Mouse (Mus musculus) stomach, postnatal 0 days (tissue): ENCODE measurements around the gene Vegfa.

Experiments used
- CTCF ChIP-seq: IDR thresholded peaks from 2 replicates; pipeline ENCODE4 v1.5.1; 2016; ENCODE audit warnings: antibody characterized with exemption, low read depth, mild to moderate bottlenecking, moderate library complexity
- EP300 ChIP-seq: optimal IDR thresholded peaks from 2 replicates; pipeline ENCODE3; 2016; ENCODE audit warnings: antibody characterized with exemption

DNA sequence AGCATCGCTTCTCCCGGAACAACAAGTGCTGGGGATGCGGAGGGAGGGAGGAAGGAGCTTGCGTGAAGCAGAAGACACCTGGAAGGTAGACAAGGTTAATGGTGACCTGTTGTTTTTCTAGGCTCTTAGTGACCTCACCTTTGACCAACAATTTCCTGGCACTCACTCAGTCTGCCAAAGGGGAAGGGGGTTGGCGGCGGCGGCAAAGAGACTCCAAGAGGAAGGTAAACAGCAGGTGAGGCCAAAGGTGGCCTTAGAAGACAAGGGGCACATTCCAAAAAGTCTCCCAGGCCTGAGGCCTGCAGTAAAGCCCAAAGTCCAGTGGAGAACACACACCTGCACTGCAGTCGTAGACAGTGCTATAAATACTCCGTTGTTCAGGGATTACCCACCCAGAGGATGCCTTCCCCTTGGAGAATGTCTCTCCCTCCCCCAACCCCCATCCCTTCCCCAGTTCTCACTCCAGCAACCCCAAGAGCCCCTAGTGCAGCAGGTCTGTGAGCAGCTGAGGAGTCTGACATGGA is 35.2 kb downstream of the Vegfa start:
- TF ChIP-seq CTCF (no peak), EP300 (no peak)
